Mouse (Mus musculus) embryonic facial prominence, embryonic 12.5 days (tissue): ENCODE measurements around the gene Anxa2. TPM values are rescaled to one million over a fixed set of nuclear protein-coding genes. Genes with fewer than 3 reads are reported as not detected.

Source experiments
- ATAC-seq: fragments of 200-750 bp; cut with Nextera tagmentation; 2 replicates; pipeline ENCODE4 v1.8.0; 2017; ENCODE audit not compliant: insufficient number of reproducible peaks, insufficient read depth, low FRiP score, low TSS enrichment
- H3K27ac ChIP-seq: fragments of 300-500 bp; sonication (generic); 2 replicates; pipeline ENCODE4 v1.5.1; 2016; ENCODE audit warnings: mild to moderate bottlenecking
- H3K27me3 ChIP-seq: fragments of 300-500 bp; sonication (generic); 2 replicates; pipeline ENCODE4 v1.6.1; 2016; ENCODE audit warnings: mild to moderate bottlenecking, moderate library complexity
- H3K36me3 ChIP-seq: fragments of 300-500 bp; sonication (generic); 2 replicates; pipeline ENCODE4 v1.6.1; 2016; ENCODE audit warnings: mild to moderate bottlenecking
- H3K4me1 ChIP-seq: fragments of 300-500 bp; sonication (generic); 2 replicates; pipeline ENCODE4 v1.6.1; 2016
- H3K4me2 ChIP-seq: fragments of 300-500 bp; sonication (generic); replicated peaks from 2 replicates; pipeline ENCODE4 v1.6.1; 2016; ENCODE audit warnings: mild to moderate bottlenecking, moderate library complexity
- H3K4me3 ChIP-seq: fragments of 300-500 bp; sonication (generic); 2 replicates; pipeline ENCODE4 v1.5.1; 2016; ENCODE audit warnings: mild to moderate bottlenecking
- H3K9ac ChIP-seq: fragments of 300-500 bp; sonication (generic); 2 replicates; pipeline ENCODE4 v1.6.1; 2016; ENCODE audit warnings: mild to moderate bottlenecking, moderate library complexity
- H3K9me3 ChIP-seq: fragments of 300-500 bp; sonication (generic); 2 replicates; pipeline ENCODE4 v1.6.1; 2016; ENCODE audit warnings: mild to moderate bottlenecking, moderate library complexity
- WGBS: fragments of 180-500 bp; shearing (Covaris S2); methylation state at CpG from one replicate; pipeline ENCODE4 v1.1.7; 2016; 5-methylcytosine and 5-hydroxymethylcytosine counted together
- polyA plus RNA-seq: library from polyadenylated mRNA; unstranded; fragments of >200 nt; fragmentation: Nextera tagmentation; extraction: Ambion mirVana; gene quantifications from 2 replicates; pipeline ENCODE4 v1.2.1, GENCODE M21; 2016

Anxa2 gene
- polyA plus RNA-seq, 1 experiment from 2014 or later, result 636 TPM

GRCm38 (mm10) chr9:69463046-69463445, 9.6 kb downstream of the Anxa2 start:
- no peak for ATAC-seq
- peaks cover 50% of the 10 kb centered on the region for H3K4me1 ChIP-seq
- no peak overlapping the region for H3K4me3 ChIP-seq
- no peaks in the 10 kb centered on the region for H3K27me3 ChIP-seq
- no peak overlapping the region for H3K27ac ChIP-seq
- 79% methylated on average over 2 of the region's 2 CpGs for WGBS
- no peak overlapping the region for H3K9ac ChIP-seq
- H3K36me3 ChIP-seq, result peaks cover 25% of the 10 kb centered on the region
- no peaks in the 10 kb centered on the region for H3K9me3 ChIP-seq
- no peak overlapping the region for H3K4me2 ChIP-seq

GRCm38 (mm10) chr9:69464109-69464756, 10.8 kb downstream of the Anxa2 start:
- no peaks in the 10 kb centered on the region for H3K9me3 ChIP-seq
- 73% methylated on average over 6 of the region's 6 CpGs for WGBS
- H3K4me2 ChIP-seq, result no peak overlapping the region
- H3K9ac ChIP-seq, result no peak overlapping the region
- no peak for ATAC-seq
- H3K27me3 ChIP-seq, result no peaks in the 10 kb centered on the region
- peaks cover 50% of the 10 kb centered on the region for H3K4me1 ChIP-seq
- H3K4me3 ChIP-seq, result no peak overlapping the region
- no peak overlapping the region for H3K27ac ChIP-seq
- peaks cover 25% of the 10 kb centered on the region for H3K36me3 ChIP-seq

GRCm38 (mm10) chr9:69466098-69466497, 12.7 kb downstream of the Anxa2 start:
- peak overlapping the region; percentile 65; the same call in 1 of the 2 replicates for H3K27ac ChIP-seq
- WGBS, result 64% methylated on average over 4 of the region's 4 CpGs

GRCm38 (mm10) chr9:69467310-69467939, 14.0 kb downstream of the Anxa2 start:
- H3K9me3 ChIP-seq, result no peaks in the 10 kb centered on the region
- peaks cover 15% of the 10 kb centered on the region for H3K36me3 ChIP-seq
- H3K4me3 ChIP-seq, result no peak overlapping the region
- H3K4me1 ChIP-seq, result peaks cover 64% of the 10 kb centered on the region
- WGBS, result 44% methylated on average over 10 of the region's 10 CpGs
- no peak for ATAC-seq
- no peaks in the 10 kb centered on the region for H3K27me3 ChIP-seq
- no peak overlapping the region for H3K9ac ChIP-seq
- H3K4me2 ChIP-seq, result no peak overlapping the region
- H3K27ac ChIP-seq, result peak overlapping the region; percentile 65

More at GRCm38 (mm10) chr9:69466098-69466497, 12.7 kb downstream of the Anxa2 start:
- Histone ChIP-seq H3K27me3 (no peaks in the 10 kb centered on the region), H3K36me3 (peaks cover 21% of the 10 kb centered on the region), H3K4me3 (no peak overlapping the region), H3K4me1 (peaks cover 55% of the 10 kb centered on the region), H3K9ac (no peak overlapping the region), H3K9me3 (no peaks in the 10 kb centered on the region), H3K4me2 (no peak overlapping the region)
- ATAC-seq, result no peak

GRCm38 (mm10) chr9:69468991-69469390, 15.6 kb downstream of the Anxa2 start:
- Histone ChIP-seq H3K27me3 (no peaks in the 10 kb centered on the region), H3K4me3 (no peak overlapping the region), H3K36me3 (peaks cover 21% of the 10 kb centered on the region), H3K27ac (peak overlapping the region; percentile 80), H3K9me3 (no peaks in the 10 kb centered on the region), H3K4me2 (peak overlapping the region; percentile 18), H3K4me1 (peaks cover 67% of the 10 kb centered on the region), H3K9ac (no peak overlapping the region)
- ATAC-seq, result peak; percentile 77
- 4% methylated on average over 9 of the region's 9 CpGs for WGBS

- H3K27ac ChIP-seq, result peak overlapping the region; percentile 88
Measured at GRCm38 (mm10) chr9:69470362-69470761, 16.9 kb downstream of the Anxa2 start.

GRCm38 (mm10) chr9:69470921-69471320, 17.5 kb downstream of the Anxa2 start:
- Histone ChIP-seq H3K4me3 (no peak overlapping the region), H3K27me3 (no peaks in the 10 kb centered on the region), H3K9me3 (no peaks in the 10 kb centered on the region), H3K36me3 (peaks cover 13% of the 10 kb centered on the region), H3K4me2 (0 out of 2 replicates have a peak overlapping the region, but pooled peaks have one; percentile 12), H3K4me1 (peaks cover 59% of the 10 kb centered on the region), H3K9ac (no peak overlapping the region), H3K27ac (peak overlapping the region; percentile 88)
- ATAC-seq, result peak; percentile 71
- WGBS, result 3% methylated on average over 6 of the region's 6 CpGs

More at GRCm38 (mm10) chr9:69470362-69470761, 16.9 kb downstream of the Anxa2 start:
- Histone ChIP-seq H3K4me3 (no peak overlapping the region), H3K9ac (no peak overlapping the region), H3K9me3 (no peaks in the 10 kb centered on the region), H3K36me3 (peaks cover 19% of the 10 kb centered on the region), H3K27me3 (no peaks in the 10 kb centered on the region), H3K4me2 (no peak overlapping the region), H3K4me1 (peaks cover 65% of the 10 kb centered on the region)
- WGBS, result 17% methylated on average over 5 of the region's 5 CpGs
- ATAC-seq, result peak; percentile 53; the same call in 1 of the 2 replicates

- no peak overlapping the region for H3K9ac ChIP-seq
- WGBS, result 76% methylated on average over 6 of the region's 6 CpGs
- no peaks in the 10 kb centered on the region for H3K27me3 ChIP-seq
- H3K27ac ChIP-seq, result no peak overlapping the region
- ATAC-seq, result no peak
- H3K4me3 ChIP-seq, result no peak overlapping the region
- H3K36me3 ChIP-seq, result peaks cover 20% of the 10 kb centered on the region
- no peak overlapping the region for H3K4me2 ChIP-seq
- no peaks in the 10 kb centered on the region for H3K9me3 ChIP-seq
- H3K4me1 ChIP-seq, result peaks cover 51% of the 10 kb centered on the region
Measured at GRCm38 (mm10) chr9:69472724-69473123, 19.3 kb downstream of the Anxa2 start.

- WGBS, result 76% methylated on average over 6 of the region's 6 CpGs
- no peak overlapping the region for H3K9ac ChIP-seq
- no peak for ATAC-seq
- no peaks in the 10 kb centered on the region for H3K9me3 ChIP-seq
- H3K4me1 ChIP-seq, result peaks cover 27% of the 10 kb centered on the region
- no peak overlapping the region for H3K4me2 ChIP-seq
- peaks cover 33% of the 10 kb centered on the region for H3K36me3 ChIP-seq
- no peak overlapping the region for H3K27ac ChIP-seq
- H3K27me3 ChIP-seq, result no peaks in the 10 kb centered on the region
- no peak overlapping the region for H3K4me3 ChIP-seq
Measured at GRCm38 (mm10) chr9:69475873-69476272, 22.5 kb downstream of the Anxa2 start.

- Histone ChIP-seq H3K4me3 (no peak overlapping the region), H3K27me3 (no peaks in the 10 kb centered on the region), H3K4me1 (peaks cover 15% of the 10 kb centered on the region; the same call in 1 of the 2 replicates), H3K4me2 (no peak overlapping the region), H3K9ac (no peak overlapping the region), H3K36me3 (peaks cover 33% of the 10 kb centered on the region), H3K27ac (0 out of 2 replicates have a peak overlapping the region, but pooled peaks have one; percentile 36), H3K9me3 (no peaks in the 10 kb centered on the region)
- WGBS, result 62% methylated on average over 14 of the region's 14 CpGs
- no peak for ATAC-seq
Measured at GRCm38 (mm10) chr9:69477195-69477823, 23.9 kb downstream of the Anxa2 start.

- Histone ChIP-seq H3K27ac (no peak overlapping the region), H3K9me3 (no peaks in the 10 kb centered on the region), H3K4me2 (no peak overlapping the region), H3K4me3 (no peak overlapping the region), H3K27me3 (no peaks in the 10 kb centered on the region), H3K9ac (no peak overlapping the region), H3K4me1 (peaks cover 13% of the 10 kb centered on the region; the same call in 1 of the 2 replicates), H3K36me3 (peaks cover 35% of the 10 kb centered on the region)
- no peak for ATAC-seq
- 37% methylated on average over 6 of the region's 6 CpGs for whole genome bisulfite sequencing
Measured at GRCm38 (mm10) chr9:69477824-69478222, 24.4 kb downstream of the Anxa2 start.
